Mouse (Mus musculus) bone marrow, adult 2 months (tissue): ENCODE measurements around the gene Chrna10.

Experiments used
- CTCF ChIP-seq: fragments of 200-500 bp; IDR thresholded peaks from 2 replicates; pipeline ENCODE4 v1.5.1; 2011; ENCODE audit warnings: low read length, control low read depth; ENCODE audit not compliant: control insufficient read depth, insufficient read depth
- POLR2A ChIP-seq: fragments of 200-500 bp; IDR thresholded peaks from 2 replicates; pipeline ENCODE4 v1.6.1; 2011; ENCODE audit warnings: low read depth, mild to moderate bottlenecking, control low read depth, low read length, borderline replicate concordance; ENCODE audit not compliant: control insufficient read depth

GRCm38 (mm10) chr7:102113151-102113729 lies 3.4 kb downstream of the Chrna10 start:
- no peak for TF ChIP-seq CTCF
- no peak for TF ChIP-seq POLR2A
